Mouse (Mus musculus) adipocyte (in vitro differentiated cells): ENCODE results near the gene Arrb2.
"Not testable (repeated sequence)": the region's sequence is repeated elsewhere in the genome, so short reads cannot be mapped to it uniquely, and the experiment has no call there.

Source experiments
- DNase-seq: peaks from one replicate; pipeline ENCODE4 v3.0.0-alpha.2; 2016; ENCODE audit warnings: low spot score

Gene Arrb2

GRCm38 (mm10) chr11:70432048-70432894, at the start of gene Arrb2:
TSS of gene Arrb2 (plus strand) at chr11:70432635.
- peak; percentile 93 for DNase-seq

GRCm38 (mm10) chr11:70384136-70384535, 48.3 kb upstream of the Arrb2 start:
- DNase-seq, result no peak

DNA sequence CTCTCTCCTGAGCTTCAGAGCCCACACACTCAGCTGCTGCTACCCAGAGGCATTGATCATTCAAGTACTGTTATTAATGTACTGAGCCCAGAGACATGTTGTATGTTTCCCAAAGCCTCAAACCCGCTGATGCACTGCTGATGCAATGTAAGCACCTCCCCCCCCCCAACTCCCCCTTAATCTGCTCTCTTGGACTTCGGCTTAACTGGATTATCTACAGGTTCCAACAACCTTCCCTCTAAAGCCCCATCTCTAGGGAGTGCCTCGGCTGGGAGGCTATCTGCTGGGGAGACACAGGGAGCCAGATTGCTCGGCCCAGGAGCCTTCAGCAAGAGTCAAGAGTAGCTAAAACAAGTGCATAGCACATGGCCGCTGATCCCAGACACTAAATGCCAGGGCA, 45.0 kb upstream of the Arrb2 start:
- no peak for DNase-seq

- no peak for DNase-seq
Measured at GRCm38 (mm10) chr11:70389421-70389820, 43.0 kb upstream of the Arrb2 start.

DNA sequence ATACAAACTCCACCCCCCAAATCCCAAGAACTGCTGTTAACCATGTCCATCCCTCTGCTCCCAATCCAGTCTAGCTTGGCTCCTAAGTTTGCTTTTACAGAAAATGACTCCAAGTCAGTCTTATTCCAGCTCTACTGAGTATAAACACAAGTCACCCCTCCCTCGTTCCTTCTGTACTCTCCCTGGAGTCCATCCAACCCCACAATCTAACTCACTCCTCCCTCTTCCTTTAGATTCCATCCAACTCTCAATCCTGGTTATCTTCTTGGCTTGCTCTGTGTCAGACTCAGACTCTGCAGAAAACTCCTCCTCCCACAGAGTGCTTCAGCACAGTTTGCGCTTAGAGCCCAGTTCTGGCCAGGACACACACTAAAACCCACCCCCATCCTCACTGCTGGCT, 28.8 kb upstream of the Arrb2 start:
- DNase-seq, result peak; percentile 50

DNA sequence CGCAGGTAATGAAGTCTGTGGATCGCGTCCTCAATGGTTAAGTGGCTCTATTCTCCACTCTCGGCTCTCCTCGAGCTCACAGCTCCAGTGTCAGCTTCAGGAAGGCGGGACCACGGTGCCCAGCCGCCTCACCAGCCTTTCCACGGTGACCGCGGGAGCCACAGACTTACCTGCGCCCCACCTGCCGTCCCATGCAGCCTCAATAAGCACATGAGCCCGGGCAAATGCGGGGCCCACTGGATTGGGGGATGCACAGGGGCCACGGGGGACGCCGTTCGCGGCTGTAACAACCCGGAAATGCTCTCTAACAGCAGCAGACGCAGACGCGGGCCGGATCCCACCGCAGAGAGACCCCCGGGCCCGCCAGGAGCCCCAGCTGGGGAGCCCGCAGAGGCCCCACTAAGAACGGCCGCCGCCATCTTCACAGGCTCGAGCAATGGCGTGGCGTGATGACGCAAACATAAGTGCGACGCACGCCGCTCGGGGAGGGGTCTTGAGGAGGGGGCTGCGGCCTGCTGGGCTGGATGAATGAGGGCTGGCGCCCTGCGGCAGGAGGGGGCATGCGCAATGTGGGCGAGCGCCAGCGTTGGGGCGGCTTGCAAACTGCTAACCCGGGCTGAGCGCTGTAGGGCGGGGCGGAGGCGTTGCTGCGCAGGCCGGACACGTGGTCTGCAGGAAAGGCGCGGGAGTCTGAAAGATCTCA, 22.7 kb upstream of the Arrb2 start, which contains the start of gene Pelp1:
TSS of gene Pelp1 (minus strand) at position 438 of the 703 bp plus-strand sequence.
- DNase-seq, result peak; percentile 90

DNA sequence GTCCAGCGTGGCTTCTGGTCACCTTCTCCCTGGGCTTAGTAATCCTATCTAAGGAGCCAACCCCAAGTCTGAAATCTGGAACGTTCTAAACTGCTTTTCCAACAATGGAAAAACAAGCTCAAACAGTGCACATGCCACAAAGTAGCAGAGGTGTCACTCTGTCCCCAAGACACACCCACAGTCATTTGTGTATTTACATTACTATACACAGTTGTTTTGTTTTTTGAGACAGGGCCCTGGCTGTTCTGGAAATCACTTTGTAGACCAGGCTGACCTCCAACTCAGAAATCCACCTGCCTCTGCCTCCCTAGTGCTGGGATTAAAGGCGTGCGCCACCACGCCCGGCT, 22.2 kb upstream of the Arrb2 start:
- no peak for DNase-seq

DNA sequence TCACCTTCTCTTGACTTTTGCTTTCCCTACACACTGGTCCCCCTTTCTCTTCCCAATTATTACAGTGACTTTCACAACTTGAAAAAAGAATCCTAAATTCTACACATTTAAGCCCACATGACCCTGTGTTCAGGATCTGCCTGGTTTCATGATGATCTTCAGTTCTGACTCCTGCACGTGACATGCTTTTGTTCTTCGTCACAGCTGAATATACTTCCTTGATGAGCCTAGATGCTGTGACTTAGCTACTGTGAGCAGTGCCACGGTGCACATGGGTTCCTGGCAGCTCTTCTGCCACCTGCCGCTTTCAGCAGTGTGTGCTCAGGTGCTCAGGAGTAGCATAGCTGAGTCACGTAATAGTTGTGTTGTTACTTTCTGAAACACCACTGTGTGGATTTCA, 19.8 kb upstream of the Arrb2 start:
- DNase-seq, result no peak

GRCm38 (mm10) chr11:70413961-70414360, 18.5 kb upstream of the Arrb2 start:
- DNase-seq, result peak; percentile 72

DNA sequence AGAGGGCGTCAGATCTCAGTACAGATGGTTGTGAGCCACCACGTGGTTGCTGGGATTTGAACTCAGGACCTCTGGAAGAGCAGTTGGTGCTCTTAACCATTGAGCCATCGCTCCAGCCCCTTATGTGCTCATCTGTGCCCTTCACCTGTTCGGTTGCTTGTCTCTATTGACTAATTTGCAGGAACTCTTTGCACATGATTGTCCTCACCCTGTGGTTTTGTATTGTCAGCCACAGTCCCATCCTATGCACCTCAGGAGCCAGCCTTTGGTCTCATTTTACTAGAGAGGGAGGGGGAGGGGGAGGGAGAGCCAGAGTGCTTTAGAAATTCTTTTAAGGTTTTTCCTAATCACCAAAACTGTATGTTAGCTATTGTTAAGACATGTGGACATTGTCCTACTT, 14.2 kb upstream of the Arrb2 start:
- no peak for DNase-seq

- DNase-seq, result no peak
Measured at GRCm38 (mm10) chr11:70419486-70419885, 12.9 kb upstream of the Arrb2 start.

- DNase-seq, result not testable (repeated sequence)
Measured at GRCm38 (mm10) chr11:70426598-70426997, 5.8 kb upstream of the Arrb2 start.

- DNase-seq, result no peak
Measured at GRCm38 (mm10) chr11:70431574-70431973, 861 bp upstream of the Arrb2 start.

DNA sequence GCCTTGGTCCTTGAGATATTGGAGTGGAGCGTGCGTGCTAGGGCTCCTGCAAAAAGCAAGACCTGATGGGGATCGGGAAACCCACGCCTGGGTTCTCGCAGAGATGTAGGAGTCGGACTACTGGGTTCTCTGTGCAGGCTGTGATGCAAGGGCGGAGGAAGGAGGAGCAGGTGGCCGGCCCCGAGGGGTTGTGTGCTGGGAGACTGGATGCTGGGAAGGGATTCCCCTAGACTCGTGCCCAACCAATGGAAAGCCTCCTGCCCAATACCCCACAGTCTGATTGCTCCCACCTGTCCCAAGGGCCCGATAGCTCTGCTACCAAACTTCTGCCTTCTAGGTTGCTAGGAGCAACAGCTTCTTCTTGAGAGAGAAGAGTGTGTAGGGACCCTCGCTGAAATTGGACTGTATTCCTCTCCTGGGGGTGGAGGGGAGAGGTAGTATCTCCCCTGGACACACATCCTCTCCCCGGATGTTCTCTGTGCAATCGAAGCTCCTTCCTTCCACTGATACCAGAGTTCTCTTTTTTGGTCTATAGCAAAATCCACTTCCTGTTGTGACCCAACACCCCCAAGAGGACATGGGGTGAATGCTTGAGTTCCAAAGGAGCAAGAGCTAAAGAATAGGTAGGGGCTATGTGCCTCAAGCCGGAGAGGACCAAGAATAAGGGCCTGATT, 597 bp downstream of the Arrb2 start:
- no peak for DNase-seq

DNA sequence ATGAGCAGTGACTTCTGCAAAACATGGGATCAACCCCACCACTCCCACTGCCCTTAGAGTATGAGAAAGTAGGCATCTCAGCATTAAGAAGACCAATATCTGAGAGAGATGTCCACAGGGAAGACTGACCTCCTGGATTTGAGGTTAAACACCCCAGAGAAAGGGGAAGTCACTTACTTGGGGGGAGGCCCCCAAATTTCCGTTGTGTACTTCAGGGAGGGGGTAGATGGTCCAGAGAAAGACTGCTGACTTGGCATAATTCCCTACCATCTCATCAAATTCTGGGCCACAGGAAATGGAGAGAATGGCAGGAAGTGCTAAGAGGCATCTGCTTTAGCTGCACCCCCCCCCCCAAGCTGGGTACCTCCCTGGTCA, 1.1 kb downstream of the Arrb2 start:
- DNase-seq, result no peak

DNA sequence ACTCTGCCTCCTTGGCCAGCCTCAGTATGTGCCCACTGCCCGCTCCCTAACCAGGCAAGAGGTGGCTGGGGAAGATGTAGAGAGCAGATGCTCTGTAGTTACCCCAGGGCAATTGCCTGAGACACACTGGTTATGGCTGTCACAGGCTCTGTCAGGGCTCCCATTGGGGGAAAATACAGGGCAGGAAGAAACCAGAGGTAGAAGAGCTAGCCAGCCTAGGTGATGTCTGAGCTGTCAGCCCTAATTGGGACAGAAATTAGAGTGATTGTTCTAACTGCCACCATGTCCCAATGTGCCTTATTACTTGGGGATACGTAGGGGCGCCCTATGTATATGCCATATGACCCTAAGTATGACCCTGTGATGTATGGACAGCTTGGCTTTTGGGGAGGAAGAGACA, 1.5 kb downstream of the Arrb2 start:
- DNase-seq, result no peak

GRCm38 (mm10) chr11:70435476-70435875, 3.0 kb downstream of the Arrb2 start:
- no peak for DNase-seq

- no peak for DNase-seq
Measured at GRCm38 (mm10) chr11:70437426-70437825, 5.0 kb downstream of the Arrb2 start.

DNA sequence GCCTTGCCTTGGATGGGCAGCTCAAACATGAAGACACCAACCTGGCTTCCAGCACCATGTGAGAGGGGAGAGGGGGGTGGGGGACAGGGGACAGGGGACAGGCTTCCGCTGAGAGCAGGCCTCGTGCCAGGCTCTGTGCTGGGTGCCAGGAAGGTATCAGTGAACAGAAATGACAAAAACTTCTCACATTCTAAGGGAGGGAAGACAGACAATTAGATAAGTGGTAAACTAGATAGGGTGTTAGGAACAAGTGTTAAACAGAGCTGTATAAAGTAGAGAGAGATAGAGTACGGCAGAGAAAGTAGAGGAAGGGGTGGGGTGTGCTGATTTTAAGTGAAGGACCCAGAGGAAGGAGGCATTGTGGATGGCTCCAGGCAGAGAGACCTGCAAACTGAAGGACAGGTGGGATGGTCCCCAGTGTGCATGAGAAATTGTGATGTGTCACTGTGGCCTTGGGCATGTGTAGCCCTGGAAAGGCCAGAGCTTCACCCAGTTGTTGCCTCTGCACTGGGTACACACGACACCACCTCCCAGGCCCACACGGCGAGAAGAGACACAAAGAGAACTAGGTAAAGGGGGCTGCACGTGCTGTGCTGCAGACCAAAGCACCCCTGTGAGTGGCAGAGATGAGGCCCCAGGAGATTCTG, 6.4 kb downstream of the Arrb2 start:
- no peak for DNase-seq

- DNase-seq, result no peak
Measured at GRCm38 (mm10) chr11:70440637-70441036, 8.2 kb downstream of the Arrb2 start.

- DNase-seq, result no peak
Measured at GRCm38 (mm10) chr11:70441882-70442281, 9.4 kb downstream of the Arrb2 start.

GRCm38 (mm10) chr11:70443964-70444363, 11.5 kb downstream of the Arrb2 start:
- DNase-seq, result no peak
